Mouse (Mus musculus) myocyte (in vitro differentiated cells): ENCODE data around the gene Tbc1d10c.

Experiments
- CEBPB ChIP-seq: IDR thresholded peaks from 2 replicates; pipeline ENCODE4 v1.6.1; 2011; ENCODE audit warnings: mild to moderate bottlenecking, moderate library complexity; ENCODE audit not compliant: poor library complexity, insufficient read depth, severe bottlenecking
- E2F4 ChIP-seq: IDR thresholded peaks from one replicate; pipeline ENCODE4 v1.6.1; 2011; ENCODE audit warnings: mild to moderate bottlenecking, control low read depth, moderate library complexity; ENCODE audit not compliant: insufficient read depth
- MAX ChIP-seq: IDR thresholded peaks from one replicate; pipeline ENCODE4 v1.6.1; 2011; ENCODE audit warnings: low read depth, mild to moderate bottlenecking, control low read depth
- MYOG ChIP-seq, 3 experiments: IDR thresholded peaks; one replicate each; pipeline ENCODE4 v1.6.1; 2011; ENCODE audit warnings: control low read depth in 2 of 3, low read depth in 2 of 3, mild to moderate bottlenecking in 2 of 3; ENCODE audit not compliant: insufficient read length in 2 of 3, control insufficient read depth in 1 of 3, insufficient read depth in 1 of 3
- POLR2A ChIP-seq: IDR thresholded peaks from one replicate; pipeline ENCODE4 v1.6.1; 2011; ENCODE audit warnings: low read depth, mild to moderate bottlenecking, control low read depth, moderate library complexity; ENCODE audit not compliant: insufficient read length
- POLR2AphosphoS2 ChIP-seq: IDR thresholded peaks from one replicate; pipeline ENCODE4 v1.6.1; 2011; ENCODE audit warnings: low read depth, control low read depth; ENCODE audit not compliant: insufficient read length
- TCF12 ChIP-seq: IDR thresholded peaks from one replicate; pipeline ENCODE4 v1.6.1; 2011; ENCODE audit warnings: mild to moderate bottlenecking, control low read depth; ENCODE audit not compliant: poor library complexity, insufficient read depth, severe bottlenecking
- TCF3 ChIP-seq: IDR thresholded peaks from one replicate; pipeline ENCODE4 v1.6.1; 2011; ENCODE audit warnings: low read depth, control low read depth; ENCODE audit not compliant: insufficient read length
- USF1 ChIP-seq: IDR thresholded peaks from one replicate; pipeline ENCODE4 v1.6.1; 2011; ENCODE audit warnings: low read depth, mild to moderate bottlenecking, control low read depth, moderate library complexity

DNA sequence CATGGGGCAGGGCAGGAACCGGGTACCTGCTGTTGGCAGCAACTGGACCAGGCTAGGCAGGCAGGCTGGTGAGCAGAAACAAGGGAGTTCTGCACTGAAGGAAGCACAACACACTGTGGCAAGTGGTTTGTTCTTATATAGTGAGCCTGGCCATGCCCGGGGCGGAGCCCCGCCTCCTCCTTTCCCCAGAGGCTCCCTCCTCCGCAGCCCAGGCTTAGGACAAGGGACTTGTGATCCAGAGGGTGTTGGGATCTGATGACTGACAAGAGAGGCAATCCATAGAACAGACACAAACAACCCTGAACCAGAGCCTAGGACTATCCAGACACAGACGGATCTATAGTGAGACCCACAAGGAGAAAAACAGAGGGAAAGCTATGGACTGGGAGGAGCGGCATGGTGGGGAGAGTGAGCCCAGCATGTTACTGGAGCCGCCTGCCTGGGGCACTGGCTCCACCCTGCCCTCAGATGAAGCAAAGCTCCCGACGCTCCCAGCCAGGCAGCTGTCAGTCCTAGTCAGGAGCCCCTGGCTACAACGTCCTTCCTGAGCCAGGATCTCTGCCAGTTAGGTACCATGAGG lies 15.6 kb downstream of the Tbc1d10c start, which contains the start of gene Carns1:
- TF ChIP-seq E2F4 (no peak), TCF3 (no peak), POLR2A (peak; percentile 88), MAX (no peak), MYOG (IDR thresholded peaks at IDR 0.05; ENCODE audit: control insufficient read depth in 1 of 3, insufficient read depth in 1 of 3, insufficient read length in 2 of 3, low read depth in 2 of 3) (peak in 1 of 3 experiments; percentile 83), CEBPB (no peak), TCF12 (no peak), USF1 (no peak), POLR2AphosphoS2 (peak; percentile 88)
